25 mouse cellular contexts compared by ENCODE assay signal in genomic region chr7:139226416-139226815, GRCm38 (mm10). TPM values are rescaled to one million over a fixed set of nuclear protein-coding genes. Genes with fewer than 3 reads are reported as not detected.
"Had no signal": no experiment of that assay in that cellular context is flagged by ENCODE, and none has a peak within 500 bp of the region (broad histone marks: within the 10 kb centered on the region; RNA-seq: fewer than 3 reads in every experiment).

No protein-coding gene starts in this region.

- H3K9me3 ChIP-seq: kidney, embryonic 15.5 days; limb, embryonic 12.5 days; limb, embryonic 15.5 days; megakaryocyte, embryonic 14.5 days; midbrain, embryonic 10.5 days; midbrain, embryonic 13.5 days; neural tube, embryonic 13.5 days; stomach, embryonic 15.5 days had no signal

- H3K4me3 ChIP-seq: kidney, embryonic 15.5 days; limb, embryonic 12.5 days; limb, embryonic 15.5 days; megakaryocyte, embryonic 14.5 days; midbrain, embryonic 10.5 days; midbrain, embryonic 13.5 days; myocyte; neural tube, embryonic 13.5 days; stomach, embryonic 15.5 days had no signal

- H3K4me2 ChIP-seq: kidney, embryonic 15.5 days; limb, embryonic 12.5 days; limb, embryonic 15.5 days; liver, embryonic 11.5 days; lung, embryonic 14.5 days; midbrain, embryonic 13.5 days; neural tube, embryonic 13.5 days; stomach, embryonic 15.5 days had no signal

- H3K27ac ChIP-seq: kidney, embryonic 15.5 days; limb, embryonic 12.5 days; limb, embryonic 15.5 days; liver, embryonic 14.5 days; midbrain, embryonic 10.5 days; midbrain, embryonic 13.5 days; neural tube, embryonic 13.5 days; stomach, embryonic 15.5 days had no signal

- H3K4me1 ChIP-seq: limb, embryonic 12.5 days; midbrain, embryonic 13.5 days; neural tube, embryonic 13.5 days; stomach, embryonic 15.5 days had no signal

- H3K9ac ChIP-seq: kidney, embryonic 15.5 days; limb, embryonic 12.5 days; limb, embryonic 15.5 days; liver, embryonic 14.5 days; liver, postnatal 0 days; lung, embryonic 14.5 days; midbrain, embryonic 13.5 days; neural tube, embryonic 13.5 days; stomach, embryonic 15.5 days had no signal

- ATAC-seq: liver, postnatal 0 days; lung, postnatal 0 days; midbrain, embryonic 13.5 days; midbrain, embryonic 16.5 days had no signal

- DNase-seq: kidney, adult 8-10 months; kidney, postnatal 14 days; kidney, postnatal 4 days; left cerebral cortex, postnatal 4 days; liver, postnatal 0 days; lung, embryonic 14.5 days; retina, postnatal 1 day; right cerebral cortex, postnatal 25 days; spleen, adult 18-20 months had no signal

- H3K36me3 ChIP-seq: kidney, embryonic 15.5 days; limb, embryonic 12.5 days; limb, embryonic 15.5 days; midbrain, embryonic 10.5 days; midbrain, embryonic 13.5 days; neural tube, embryonic 13.5 days; stomach, embryonic 15.5 days had no signal

- H3K27me3 ChIP-seq: kidney, embryonic 15.5 days; limb, embryonic 12.5 days; limb, embryonic 15.5 days; megakaryocyte, embryonic 14.5 days; midbrain, embryonic 13.5 days; neural tube, embryonic 13.5 days; stomach, embryonic 15.5 days had no signal

RNA-seq across cellular contexts. Expression of gene Stk32c, which starts 13.3 kb away (rescaled TPM):
- total RNA-seq: neutrophil, adult 5-6 weeks had no signal
- polyA plus RNA-seq: liver, embryonic 11.5 days; liver, postnatal 0 days; thymus, postnatal 0 days had no signal

RNA-seq across cellular contexts. Expression of gene Lrrc27, which starts 13.6 kb away (rescaled TPM):
- total RNA-seq: monocyte, adult 5-6 weeks had no signal
